Comparison of ENCODE assay signal across 15 mouse cellular contexts in the genomic region with DNA sequence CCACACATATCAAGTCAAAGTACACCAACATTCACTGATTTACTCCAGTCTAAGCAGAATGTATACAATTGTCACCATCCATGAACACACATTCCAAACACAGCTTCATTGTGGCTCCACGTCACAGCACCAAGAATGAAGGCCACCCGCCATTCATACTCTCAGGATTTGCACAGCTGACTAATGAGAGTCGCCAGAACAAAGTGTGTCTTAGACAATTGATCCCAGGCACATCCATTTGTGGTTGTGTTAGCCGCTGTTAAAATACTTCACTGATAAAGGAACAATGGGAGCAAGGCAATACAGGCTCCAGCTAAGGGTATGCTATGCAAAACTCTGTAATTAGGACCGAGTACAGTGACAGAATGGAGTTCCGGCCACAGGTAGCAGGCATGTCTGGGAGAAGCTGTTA.
DNase-seq lines count a peak whose midpoint lies in the region; ATAC-seq and TF ChIP-seq lines count a peak whose summit lies in the region.
"Had no signal": no experiment of that assay in that cellular context is flagged by ENCODE, and none has a peak within 500 bp of the region (broad histone marks: within the 10 kb centered on the region; RNA-seq: fewer than 3 reads in every experiment).

No protein-coding gene starts in this region.

- no peaks in the 10 kb centered on the region for H3K9me3 ChIP-seq in embryonic facial prominence, embryonic 15.5 days (replicated peaks)
- H3K9me3 ChIP-seq in hindbrain, embryonic 11.5 days (ENCODE audit: control insufficient read depth, low read length), result no peaks in the 10 kb centered on the region
- H3K9me3 ChIP-seq in neural tube, embryonic 15.5 days (replicated peaks), result no peaks in the 10 kb centered on the region
- H3K9me3 ChIP-seq in stomach, postnatal 0 days (ENCODE audit: control insufficient read depth, low read length), result no peaks in the 10 kb centered on the region
- H3K9me3 ChIP-seq: heart, embryonic 15.5 days; intestine, embryonic 15.5 days had no signal

- no peak overlapping the region for H3K9ac ChIP-seq in embryonic facial prominence, embryonic 15.5 days
- no peak overlapping the region for H3K9ac ChIP-seq in hindbrain, embryonic 11.5 days (ENCODE audit: low read depth, low read length)
- H3K9ac ChIP-seq in neural tube, embryonic 15.5 days (replicated peaks), result no peak overlapping the region
- H3K9ac ChIP-seq in stomach, postnatal 0 days (ENCODE audit: low read length), result no peak overlapping the region
- H3K9ac ChIP-seq: heart, embryonic 15.5 days; intestine, embryonic 15.5 days had no signal

- ATAC-seq in embryonic facial prominence, embryonic 15.5 days (ENCODE audit: insufficient number of reproducible peaks, low FRiP score, low TSS enrichment, low read depth), result no peak
- ATAC-seq in hindbrain, embryonic 11.5 days (ENCODE audit: low FRiP score), result peak; percentile 75
- ATAC-seq in neural tube, embryonic 15.5 days (ENCODE audit: low FRiP score), result peak; percentile 78
- no peak for ATAC-seq in stomach, postnatal 0 days (ENCODE audit: low FRiP score, low TSS enrichment)
- no peak for ATAC-seq in megakaryocyte progenitor cell, adult 5-6 weeks (replicated peaks; ENCODE audit: poor library complexity)
- ATAC-seq: intestine, embryonic 15.5 days had no signal

- H3K4me3 ChIP-seq in embryonic facial prominence, embryonic 15.5 days (replicated peaks), result no peak overlapping the region
- no peak overlapping the region for H3K4me3 ChIP-seq in hindbrain, embryonic 11.5 days (ENCODE audit: low read depth, low read length)
- H3K4me3 ChIP-seq in neural tube, embryonic 15.5 days (replicated peaks), result peak overlapping the region; percentile 20
- no peak overlapping the region for H3K4me3 ChIP-seq in stomach, postnatal 0 days (ENCODE audit: low read depth, low read length)
- H3K4me3 ChIP-seq: heart, embryonic 15.5 days; intestine, embryonic 15.5 days had no signal

- H3K27me3 ChIP-seq in embryonic facial prominence, embryonic 15.5 days, result no peaks in the 10 kb centered on the region
- H3K27me3 ChIP-seq in hindbrain, embryonic 11.5 days (ENCODE audit: control insufficient read depth, insufficient read depth, low read length), result no peaks in the 10 kb centered on the region
- no peaks in the 10 kb centered on the region for H3K27me3 ChIP-seq in neural tube, embryonic 15.5 days (replicated peaks)
- H3K27me3 ChIP-seq in stomach, postnatal 0 days (ENCODE audit: control insufficient read depth, insufficient read depth, low read length), result no peaks in the 10 kb centered on the region
- H3K27me3 ChIP-seq: heart, embryonic 15.5 days; intestine, embryonic 15.5 days had no signal

- H3K27ac ChIP-seq in embryonic facial prominence, embryonic 15.5 days (replicated peaks), result no peak overlapping the region
- peak overlapping the region; percentile 61 for H3K27ac ChIP-seq in hindbrain, embryonic 11.5 days (ENCODE audit: low read depth, low read length)
- peak overlapping the region; percentile 18 for H3K27ac ChIP-seq in neural tube, embryonic 15.5 days (replicated peaks)
- H3K27ac ChIP-seq in stomach, postnatal 0 days (replicated peaks), result no peak overlapping the region
- H3K27ac ChIP-seq: heart, embryonic 15.5 days; intestine, embryonic 15.5 days had no signal

- DNase-seq in hindbrain, embryonic 11.5 days (ENCODE audit: low spot score), result peak; percentile 25
- DNase-seq in mesoderm, embryonic 11.5 days (ENCODE audit: low read depth, low spot score), result peak; percentile 23
- no peak for DNase-seq in layer of hippocampus, adult 9-11 months
- DNase-seq in lung, postnatal 14 days, result no peak
- no peak for DNase-seq in stomach, postnatal 0 days (ENCODE audit: low spot score)
- DNase-seq: cerebellum, adult 9-11 months; gastrocnemius, postnatal 36 days; kidney, postnatal 36 days; lung, adult 2 months; thymus, adult 18-20 months had no signal

- TF ChIP-seq CTCF in stomach, postnatal 0 days (IDR thresholded peaks at IDR 0.05; ENCODE audit: low read depth), result no peak

- H3K4me2 ChIP-seq in embryonic facial prominence, embryonic 15.5 days (replicated peaks), result peak overlapping the region; percentile 30; the same call in 1 of the 2 replicates
- H3K4me2 ChIP-seq in hindbrain, embryonic 11.5 days (replicated peaks; ENCODE audit: low read depth, low read length), result no peak overlapping the region
- peak overlapping the region; percentile 50 for H3K4me2 ChIP-seq in neural tube, embryonic 15.5 days
- no peak overlapping the region for H3K4me2 ChIP-seq in stomach, postnatal 0 days (replicated peaks; ENCODE audit: low read depth)
- H3K4me2 ChIP-seq: heart, embryonic 15.5 days; intestine, embryonic 15.5 days had no signal

- no peak for TF ChIP-seq EP300 in stomach, postnatal 0 days (optimal IDR thresholded peaks at IDR 0.05)

- no peaks in the 10 kb centered on the region for H3K4me1 ChIP-seq in embryonic facial prominence, embryonic 15.5 days
- H3K4me1 ChIP-seq in hindbrain, embryonic 11.5 days (replicated peaks; ENCODE audit: control insufficient read depth, insufficient read depth, low read length), result no peaks in the 10 kb centered on the region
- peaks cover 9% of the 10 kb centered on the region for H3K4me1 ChIP-seq in neural tube, embryonic 15.5 days
- H3K4me1 ChIP-seq in stomach, postnatal 0 days (replicated peaks; ENCODE audit: control insufficient read depth, insufficient read depth), result no peaks in the 10 kb centered on the region
- H3K4me1 ChIP-seq: heart, embryonic 15.5 days; intestine, embryonic 15.5 days had no signal

- H3K36me3 ChIP-seq in embryonic facial prominence, embryonic 15.5 days, result no peaks in the 10 kb centered on the region
- no peaks in the 10 kb centered on the region for H3K36me3 ChIP-seq in hindbrain, embryonic 11.5 days (ENCODE audit: control insufficient read depth, insufficient read depth, low read length)
- H3K36me3 ChIP-seq in neural tube, embryonic 15.5 days, result no peaks in the 10 kb centered on the region
- H3K36me3 ChIP-seq in stomach, postnatal 0 days (ENCODE audit: control insufficient read depth, insufficient read depth, low read length), result no peaks in the 10 kb centered on the region
- H3K36me3 ChIP-seq: heart, embryonic 15.5 days; intestine, embryonic 15.5 days had no signal

- 46% methylated on average over 6 of the region's 6 CpGs for WGBS in embryonic facial prominence, embryonic 15.5 days
- WGBS in hindbrain, embryonic 11.5 days, result 48% methylated on average over 6 of the region's 6 CpGs
- 30% methylated on average over 6 of the region's 6 CpGs for WGBS in neural tube, embryonic 15.5 days
- 59% methylated on average over 6 of the region's 6 CpGs for WGBS in stomach, postnatal 0 days

Comparison
In these comparisons a context has a peak if more than half of its experiments do, and no peak if none do; other contexts are left out.
1. ATAC-seq: peak in hindbrain, embryonic 11.5 days (single experiment) and neural tube, embryonic 15.5 days (single experiment); none in embryonic facial prominence, embryonic 15.5 days (single experiment), stomach, postnatal 0 days (single experiment) and megakaryocyte progenitor cell, adult 5-6 weeks (single experiment).
2. H3K27ac ChIP-seq: peak in hindbrain, embryonic 11.5 days (single experiment) and neural tube, embryonic 15.5 days (single experiment); none in embryonic facial prominence, embryonic 15.5 days (single experiment) and stomach, postnatal 0 days (single experiment).
3. H3K4me2 ChIP-seq: peak in embryonic facial prominence, embryonic 15.5 days (single experiment) and neural tube, embryonic 15.5 days (single experiment); none in hindbrain, embryonic 11.5 days (single experiment) and stomach, postnatal 0 days (single experiment).
4. DNase-seq: peak in hindbrain, embryonic 11.5 days (single experiment) and mesoderm, embryonic 11.5 days (single experiment); none in layer of hippocampus, adult 9-11 months (single experiment), lung, postnatal 14 days (single experiment) and stomach, postnatal 0 days (single experiment).